Comparison of ENCODE assay signal across 8 mouse cellular contexts in genomic region chr7:123097891-123098750, GRCm38 (mm10). TPM values are rescaled to one million over a fixed set of nuclear protein-coding genes. Genes with fewer than 3 reads are reported as not detected.
A peak's percentile ranks its signal among the peaks of the same experiment; 100 is the strongest.
DNase-seq lines count a peak whose midpoint lies in the region; ATAC-seq and TF ChIP-seq lines count a peak whose summit lies in the region.

No protein-coding gene starts in this region.

- 10% methylated on average over 16 of the region's 16 CpGs for WGBS in intestine, embryonic 16.5 days
- 21% methylated on average over 16 of the region's 16 CpGs for WGBS in midbrain, embryonic 11.5 days
- WGBS in small intestine, adult 2 months, result 23% methylated on average over 16 of the region's 16 CpGs

- H3K36me3 ChIP-seq in intestine, embryonic 16.5 days (ENCODE audit: control insufficient read depth, insufficient read depth, low read length), result no peaks in the 10 kb centered on the region
- H3K36me3 ChIP-seq in midbrain, embryonic 11.5 days (ENCODE audit: control insufficient read depth, insufficient read depth, low read length), result no peaks in the 10 kb centered on the region
- H3K36me3 ChIP-seq in small intestine, adult 2 months (ENCODE audit: control insufficient read depth, insufficient read depth, low read length), result no peaks in the 10 kb centered on the region

- intact Hi-C loops in gastrocnemius, postnatal 36 days (cut with DNase I), result no loop called here
- intact Hi-C loops in left cerebral cortex, postnatal 25 days (cut with DNase I), result no loop called here

- ATAC-seq in intestine, embryonic 16.5 days, result peak; percentile 96
- ATAC-seq in midbrain, embryonic 11.5 days (ENCODE audit: low FRiP score), result peak; percentile 96

- H3K27ac ChIP-seq in intestine, embryonic 16.5 days (ENCODE audit: low read length), result peak overlapping the region; percentile 92
- H3K27ac ChIP-seq in midbrain, embryonic 11.5 days (ENCODE audit: low read depth, low read length), result peak overlapping the region; percentile 73
- H3K27ac ChIP-seq in small intestine, adult 2 months (ENCODE audit: insufficient read depth, low read depth, low read length), result peak overlapping the region; percentile 74

- H3K4me3 ChIP-seq in intestine, embryonic 16.5 days (ENCODE audit: low read length), result 0 out of 2 replicates have a peak overlapping the region, but pooled peaks have one; percentile 7
- H3K4me3 ChIP-seq in midbrain, embryonic 11.5 days (ENCODE audit: low read depth, low read length), result no peak overlapping the region
- H3K4me3 ChIP-seq in small intestine, adult 2 months (ENCODE audit: low read depth, low read length), result no peak overlapping the region

- H3K27me3 ChIP-seq in intestine, embryonic 16.5 days (replicated peaks; ENCODE audit: control insufficient read depth, insufficient read depth, low read length), result no peaks in the 10 kb centered on the region
- no peaks in the 10 kb centered on the region for H3K27me3 ChIP-seq in midbrain, embryonic 11.5 days (ENCODE audit: control insufficient read depth, insufficient read depth, low read length)
- no peaks in the 10 kb centered on the region for H3K27me3 ChIP-seq in small intestine, adult 2 months (ENCODE audit: control insufficient read depth, insufficient read depth, low read length)

- 0 out of 2 replicates have a peak overlapping the region, but pooled peaks have one; percentile 34 for H3K9ac ChIP-seq in intestine, embryonic 16.5 days (ENCODE audit: low read depth, low read length)
- H3K9ac ChIP-seq in midbrain, embryonic 11.5 days (ENCODE audit: low read length), result peak overlapping the region; percentile 1; the same call in 1 of the 2 replicates

- H3K9me3 ChIP-seq in intestine, embryonic 16.5 days (ENCODE audit: control insufficient read depth, low read length), result no peaks in the 10 kb centered on the region
- no peaks in the 10 kb centered on the region for H3K9me3 ChIP-seq in midbrain, embryonic 11.5 days (ENCODE audit: control insufficient read depth, low read length)

- no peak for TF ChIP-seq POLR2A in small intestine, adult 2 months (IDR thresholded peaks at IDR 0.05; ENCODE audit: low read depth, low read length)

- H3K4me2 ChIP-seq in intestine, embryonic 16.5 days (ENCODE audit: low read depth, low read length), result peak overlapping the region; percentile 34
- peak overlapping the region; percentile 4; the same call in 1 of the 2 replicates for H3K4me2 ChIP-seq in midbrain, embryonic 11.5 days

- DNase-seq in WW6 (ENCODE audit: low read depth, low spot score), result peak; percentile 33
- DNase-seq in embryo, embryonic 11 days, result peak; percentile 94
- DNase-seq in gastrocnemius, postnatal 36 days, result peak; percentile 71 to 73
- peak; percentile 62 to 84 for DNase-seq in left cerebral cortex, postnatal 25 days (ENCODE audit: low spot score in 2 of 2)
- peak; percentile 95 for DNase-seq in midbrain, embryonic 11.5 days (ENCODE audit: low spot score, missing footprints)
- no peak for DNase-seq in spleen, postnatal 14 days (ENCODE audit: low spot score in 2 of 2)

- no peak for TF ChIP-seq CTCF in small intestine, adult 2 months (IDR thresholded peaks at IDR 0.05; ENCODE audit: extremely low read depth, insufficient read length, insufficient replicate concordance, low read depth, low read length)

- H3K4me1 ChIP-seq in intestine, embryonic 16.5 days (ENCODE audit: control insufficient read depth, insufficient read depth, low read length), result peaks cover 15% of the 10 kb centered on the region
- peaks cover 7% of the 10 kb centered on the region for H3K4me1 ChIP-seq in midbrain, embryonic 11.5 days (ENCODE audit: control insufficient read depth, insufficient read depth, low read length)
- H3K4me1 ChIP-seq in small intestine, adult 2 months (ENCODE audit: control insufficient read depth, insufficient read depth, insufficient read length, low read length), result peaks cover 3% of the 10 kb centered on the region; the same call in 1 of the 2 replicates

RNA-seq across cellular contexts. Expression of gene Tnrc6a, which starts 25.6 kb away (rescaled TPM):
- 10 to 100 TPM; 15.5 to 22.5 TPM for total RNA-seq in gastrocnemius, postnatal 36 days (2021)
- polyA plus RNA-seq in intestine, embryonic 16.5 days (2015; fragmentation: Nextera tagmentation; extraction: Ambion mirVana), result 33.9 and 39.0 TPM in 2 replicates
- 10 to 100 TPM; 49.6 to 54.1 TPM for total RNA-seq in left cerebral cortex, postnatal 25 days (2021)
- 44.7 and 57.8 TPM in 2 replicates for polyA plus RNA-seq in midbrain, embryonic 11.5 days (2014; fragmentation: Nextera tagmentation; extraction: Ambion mirVana)
- polyA plus RNA-seq in small intestine, adult 2 months (2012; rRNA removed), result 19.4 and 33.7 TPM in 2 replicates

Comparison
In these comparisons a context has a peak if more than half of its experiments do, and no peak if none do; other contexts are left out.
1. DNase-seq: peak in WW6 (single experiment), embryo, embryonic 11 days (single experiment), gastrocnemius, postnatal 36 days (2 of 2), left cerebral cortex, postnatal 25 days (2 of 2) and midbrain, embryonic 11.5 days (single experiment); none in spleen, postnatal 14 days (0 of 2).
2. Peak in every context shown above with its lines, with median percentiles within 50 percentile points of each other: H3K27ac ChIP-seq.